Mouse (Mus musculus): Measurements from ENCODE around the gene Isoc2a. TPM values are rescaled to one million over a fixed set of nuclear protein-coding genes. Genes with fewer than 3 reads are reported as not detected.
A peak's percentile ranks its signal among the peaks of the same experiment; 100 is the strongest.

Isoc2a gene
- polyA plus RNA-seq, 1 experiment from 2014 or later: 0.77 TPM

DNA sequence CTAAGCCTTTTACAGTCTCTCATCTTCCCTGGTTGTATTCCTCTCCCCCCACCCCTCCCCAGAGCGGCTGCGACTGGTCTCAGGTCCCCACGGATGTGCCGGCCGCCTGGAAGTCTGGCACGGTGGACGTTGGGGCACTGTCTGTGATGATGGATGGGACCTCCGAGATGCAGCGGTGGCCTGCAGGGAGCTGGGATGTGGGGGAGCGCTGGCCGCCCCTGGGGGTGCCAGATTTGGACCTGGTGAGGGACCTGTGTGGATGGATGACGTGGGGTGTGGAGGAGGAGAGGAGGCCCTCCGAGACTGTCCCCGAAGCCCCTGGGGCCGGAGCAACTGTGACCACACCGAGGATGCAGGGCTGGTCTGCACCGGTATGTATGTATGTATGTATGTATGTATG lies 51.4 kb downstream of the Isoc2a start:
- Histone ChIP-seq H3K4me1 (replicated peaks) (peaks cover 31% of the 10 kb centered on the region), H3K9ac (no peak overlapping the region), H3K9me3 (no peaks in the 10 kb centered on the region), H3K36me3 (no peaks in the 10 kb centered on the region), H3K4me2 (no peak overlapping the region), H3K27me3 (no peaks in the 10 kb centered on the region), H3K27ac (replicated peaks) (no peak overlapping the region), H3K4me3 (no peak overlapping the region)
- 69% methylated on average over 17 of the region's 17 CpGs for WGBS
- ATAC-seq (ENCODE audit: low FRiP score, low read depth): no peak

GRCm38 (mm10) chr7:4933103-4933502 lies 56.1 kb downstream of the Isoc2a start:
- Histone ChIP-seq H3K4me1 (replicated peaks) (no peaks in the 10 kb centered on the region), H3K27me3 (no peaks in the 10 kb centered on the region), H3K4me2 (no peak overlapping the region), H3K4me3 (no peak overlapping the region), H3K36me3 (no peaks in the 10 kb centered on the region), H3K9me3 (no peaks in the 10 kb centered on the region), H3K9ac (no peak overlapping the region), H3K27ac (replicated peaks) (no peak overlapping the region)
- WGBS: 58% methylated on average over 12 of the region's 12 CpGs
- no peak for ATAC-seq (ENCODE audit: low FRiP score, low read depth)

DNA sequence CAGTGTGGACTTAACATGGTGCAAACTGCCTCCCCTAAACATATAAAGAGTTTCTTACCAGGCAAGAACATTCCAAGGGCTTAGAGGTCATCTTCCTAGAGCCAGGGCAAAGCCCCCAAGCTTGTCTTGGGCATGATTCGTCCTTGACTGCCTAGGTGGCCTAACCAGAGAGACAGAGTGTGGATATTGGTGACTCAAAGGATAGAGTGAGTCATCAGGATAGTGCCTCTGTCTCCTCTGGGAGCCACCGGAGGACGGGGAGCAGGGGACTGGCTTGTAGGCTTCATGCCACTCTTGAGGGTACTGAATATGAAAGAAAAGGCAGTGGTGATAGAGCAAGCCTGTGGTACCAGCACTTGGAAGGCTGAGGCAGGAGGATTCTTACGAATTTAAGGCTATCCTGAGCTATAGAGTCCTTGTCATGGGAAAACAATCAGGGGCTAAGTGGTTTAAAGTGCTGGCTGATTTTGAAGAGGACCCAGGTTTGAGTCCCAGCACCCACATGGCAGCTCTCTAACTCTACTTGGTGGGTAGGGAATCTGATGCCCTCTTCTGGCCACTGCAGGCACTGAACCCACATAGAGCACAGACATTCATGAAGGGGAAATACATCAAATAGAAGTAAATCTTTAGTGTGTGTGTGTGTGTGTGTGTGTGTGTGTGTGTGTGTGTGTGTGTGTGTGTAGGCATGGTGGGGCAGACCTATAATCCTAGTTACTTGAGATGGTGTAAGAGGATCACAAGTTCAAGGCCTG lies 57.4 kb downstream of the Isoc2a start:
- WGBS: 87% methylated on average over 4 of the region's 4 CpGs
- ATAC-seq (ENCODE audit: low FRiP score, low read depth): no peak
- H3K4me2 ChIP-seq: no peak overlapping the region
- no peaks in the 10 kb centered on the region for H3K9me3 ChIP-seq
- H3K36me3 ChIP-seq: no peaks in the 10 kb centered on the region
- H3K27me3 ChIP-seq: no peaks in the 10 kb centered on the region
- no peak overlapping the region for H3K9ac ChIP-seq
- no peak overlapping the region for H3K4me3 ChIP-seq
- H3K4me1 ChIP-seq (replicated peaks): no peaks in the 10 kb centered on the region
- no peak overlapping the region for H3K27ac ChIP-seq (replicated peaks)

DNA sequence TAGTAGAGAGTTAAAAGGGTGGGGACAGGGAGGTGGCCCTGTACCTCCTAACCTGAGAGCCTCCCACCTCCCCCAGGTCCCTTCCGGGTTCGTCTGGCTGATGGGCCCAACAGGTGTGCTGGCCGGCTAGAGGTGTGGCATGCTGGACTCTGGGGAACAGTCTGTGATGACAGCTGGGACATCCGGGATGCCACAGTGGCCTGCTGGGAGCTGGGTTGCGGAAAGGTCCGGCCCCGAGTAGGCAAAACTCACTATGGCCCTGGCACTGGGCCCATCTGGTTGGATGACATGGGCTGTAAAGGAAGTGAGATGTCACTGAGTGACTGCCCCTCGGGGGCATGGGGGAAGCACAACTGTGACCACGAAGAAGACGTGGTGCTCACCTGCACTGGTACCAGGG lies 59.9 kb downstream of the Isoc2a start:
- no peaks in the 10 kb centered on the region for H3K27me3 ChIP-seq
- H3K4me1 ChIP-seq (replicated peaks): no peaks in the 10 kb centered on the region
- 77% methylated on average over 10 of the region's 10 CpGs for WGBS
- no peak for ATAC-seq (ENCODE audit: low FRiP score, low read depth)
- H3K27ac ChIP-seq (replicated peaks): no peak overlapping the region
- H3K9me3 ChIP-seq: no peaks in the 10 kb centered on the region
- no peaks in the 10 kb centered on the region for H3K36me3 ChIP-seq
- no peak overlapping the region for H3K9ac ChIP-seq
- H3K4me3 ChIP-seq: no peak overlapping the region
- no peak overlapping the region for H3K4me2 ChIP-seq

DNA sequence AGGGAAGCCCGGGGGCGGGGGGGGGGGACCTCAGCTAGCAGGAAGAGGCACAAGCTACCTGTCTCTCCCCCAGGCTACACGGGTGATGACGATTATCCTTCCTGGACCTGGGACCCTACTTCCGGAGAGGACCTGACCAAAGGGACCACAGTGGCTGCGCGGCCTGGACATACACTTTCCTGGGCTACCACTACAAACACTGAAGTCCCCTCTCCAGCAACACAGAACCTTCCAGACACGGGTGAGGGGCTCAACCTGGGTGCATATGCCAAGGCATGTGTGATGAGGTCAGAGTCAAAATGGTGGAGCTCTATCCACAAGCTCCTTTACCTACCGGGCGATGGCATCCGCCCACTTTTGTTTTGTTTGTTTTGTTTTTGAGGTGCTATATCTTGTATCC lies 60.4 kb downstream of the Isoc2a start:
- no peak overlapping the region for H3K27ac ChIP-seq (replicated peaks)
- H3K36me3 ChIP-seq: no peaks in the 10 kb centered on the region
- no peak overlapping the region for H3K4me3 ChIP-seq
- ATAC-seq (ENCODE audit: low FRiP score, low read depth): no peak
- WGBS: 79% methylated on average over 11 of the region's 11 CpGs
- H3K27me3 ChIP-seq: no peaks in the 10 kb centered on the region
- no peaks in the 10 kb centered on the region for H3K4me1 ChIP-seq (replicated peaks)
- no peak overlapping the region for H3K4me2 ChIP-seq
- H3K9ac ChIP-seq: no peak overlapping the region
- no peaks in the 10 kb centered on the region for H3K9me3 ChIP-seq

GRCm38 (mm10) chr7:4938456-4938855 lies 61.5 kb downstream of the Isoc2a start:
- no peak overlapping the region for H3K27ac ChIP-seq (replicated peaks)
- H3K9me3 ChIP-seq: no peaks in the 10 kb centered on the region
- no peak for ATAC-seq (ENCODE audit: low FRiP score, low read depth)
- H3K36me3 ChIP-seq: no peaks in the 10 kb centered on the region
- 33% methylated on average over 2 of the region's 2 CpGs for WGBS
- H3K9ac ChIP-seq: no peak overlapping the region
- no peaks in the 10 kb centered on the region for H3K27me3 ChIP-seq
- no peaks in the 10 kb centered on the region for H3K4me1 ChIP-seq (replicated peaks)
- H3K4me2 ChIP-seq: no peak overlapping the region
- no peak overlapping the region for H3K4me3 ChIP-seq

DNA sequence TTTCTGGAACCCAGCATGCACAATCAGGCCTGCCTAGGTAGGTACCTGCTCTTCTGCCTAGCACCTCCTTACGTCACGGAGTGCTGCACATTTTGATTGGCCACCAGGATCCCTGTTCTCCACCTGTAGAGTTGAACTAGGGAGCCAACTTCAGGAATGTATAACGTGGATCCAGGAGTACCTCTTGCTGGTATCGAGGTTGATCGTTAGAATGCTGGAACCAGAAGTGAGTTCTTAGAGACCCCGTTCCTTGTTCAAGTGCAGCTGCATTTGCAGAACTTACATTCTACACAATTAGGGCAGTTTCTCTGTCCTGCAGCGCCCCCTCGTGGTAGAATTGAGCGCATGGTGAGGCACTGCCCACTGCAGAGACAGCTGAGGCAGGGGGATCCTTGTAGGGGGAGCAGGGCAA lies 63.1 kb downstream of the Isoc2a start:
- 17% methylated on average over 9 of the region's 9 CpGs for WGBS
- no peaks in the 10 kb centered on the region for H3K9me3 ChIP-seq
- peak; percentile 63; the same call in 1 of the 2 replicates for ATAC-seq (ENCODE audit: low FRiP score, low read depth)

GRCm38 (mm10) chr7:4942673-4943072 lies 65.7 kb downstream of the Isoc2a start:
- no peak for ATAC-seq (ENCODE audit: low FRiP score, low read depth)
- H3K9me3 ChIP-seq: no peaks in the 10 kb centered on the region
- no peak overlapping the region for H3K4me2 ChIP-seq
- H3K27ac ChIP-seq (replicated peaks): no peak overlapping the region
- H3K4me1 ChIP-seq (replicated peaks): no peaks in the 10 kb centered on the region
- no peak overlapping the region for H3K9ac ChIP-seq
- 46% methylated on average over 5 of the region's 5 CpGs for WGBS
- H3K36me3 ChIP-seq: no peaks in the 10 kb centered on the region
- no peaks in the 10 kb centered on the region for H3K27me3 ChIP-seq
- H3K4me3 ChIP-seq: no peak overlapping the region

More for the DNA sequence above, 63.1 kb downstream of the Isoc2a start:
- no peaks in the 10 kb centered on the region for H3K36me3 ChIP-seq
- H3K4me2 ChIP-seq: no peak overlapping the region
- H3K4me3 ChIP-seq: no peak overlapping the region
- H3K27ac ChIP-seq (replicated peaks): no peak overlapping the region
- no peaks in the 10 kb centered on the region for H3K4me1 ChIP-seq (replicated peaks)
- H3K27me3 ChIP-seq: no peaks in the 10 kb centered on the region
- H3K9ac ChIP-seq: no peak overlapping the region

DNA sequence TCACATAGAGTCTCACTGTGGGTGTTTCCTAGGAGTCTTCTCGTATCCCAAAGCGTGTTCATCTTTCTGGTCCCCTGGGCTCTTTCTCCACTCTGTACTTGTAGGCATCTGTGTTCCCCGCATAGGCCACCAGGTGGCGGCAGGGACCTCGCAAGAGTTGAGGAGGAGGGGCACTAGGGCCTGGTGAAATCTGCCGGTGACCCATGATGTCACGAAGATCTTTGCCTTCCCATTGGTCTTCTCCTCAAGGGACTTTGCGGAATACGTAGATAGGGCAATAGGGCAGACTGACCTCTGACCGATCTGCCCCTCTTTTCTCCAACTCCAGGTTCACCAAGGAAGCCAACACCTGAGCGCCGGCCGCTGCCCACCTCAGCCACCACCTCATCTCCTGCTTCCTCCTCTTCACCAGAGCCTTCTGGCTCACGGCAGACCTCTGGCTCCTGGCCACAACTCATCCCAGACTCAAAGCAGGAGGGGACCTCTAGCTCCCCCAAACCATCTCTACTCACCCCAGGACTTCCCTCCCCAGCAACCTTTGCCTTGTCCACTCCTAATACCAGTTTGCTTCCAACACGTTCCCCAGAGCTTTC lies 66.4 kb downstream of the Isoc2a start:
- H3K4me3 ChIP-seq: peak overlapping the region; percentile 30
- H3K36me3 ChIP-seq: no peaks in the 10 kb centered on the region
- no peaks in the 10 kb centered on the region for H3K9me3 ChIP-seq
- H3K9ac ChIP-seq: no peak overlapping the region
- H3K4me1 ChIP-seq (replicated peaks): no peaks in the 10 kb centered on the region
- peak; percentile 73 for ATAC-seq (ENCODE audit: low FRiP score, low read depth)
- peak overlapping the region; percentile 49 for H3K4me2 ChIP-seq
- H3K27me3 ChIP-seq: no peaks in the 10 kb centered on the region
- no peak overlapping the region for H3K27ac ChIP-seq (replicated peaks)
- 16% methylated on average over 15 of the region's 15 CpGs for WGBS

Other genes with a start within 250 kb of the Isoc2a start
- 2.3 and 2.5 TPM in 2 replicates for gene Tmem86b, start 245.7 kb upstream of the Isoc2a start, polyA plus RNA-seq (2015; fragmentation: Nextera tagmentation; extraction: Ambion mirVana)
- gene Ppp6r1, start 218.1 kb upstream of the Isoc2a start, polyA plus RNA-seq (2015; fragmentation: Nextera tagmentation; extraction: Ambion mirVana): 10.0 and 10.2 TPM in 2 replicates
- gene Hspbp1, start 192.1 kb upstream of the Isoc2a start, polyA plus RNA-seq (2015; fragmentation: Nextera tagmentation; extraction: Ambion mirVana): 168 and 171 TPM in 2 replicates
- gene Brsk1, start 186.5 kb upstream of the Isoc2a start, polyA plus RNA-seq (2015; fragmentation: Nextera tagmentation; extraction: Ambion mirVana): 7.1 and 8.7 TPM in 2 replicates
- 0.12 and 0.27 TPM in 2 replicates for gene Tmem150b, start 151.9 kb upstream of the Isoc2a start, polyA plus RNA-seq (2015; fragmentation: Nextera tagmentation; extraction: Ambion mirVana)
- 57.4 and 61.8 TPM in 2 replicates for gene Kmt5c, start 137.0 kb upstream of the Isoc2a start, polyA plus RNA-seq (2015; fragmentation: Nextera tagmentation; extraction: Ambion mirVana)
- 24.1 and 28.1 TPM in 2 replicates for gene Cox6b2, start 124.1 kb upstream of the Isoc2a start, polyA plus RNA-seq (2015; fragmentation: Nextera tagmentation; extraction: Ambion mirVana)
- not detected in 2 replicates for gene Fam71e2, start 105.9 kb upstream of the Isoc2a start, polyA plus RNA-seq (2015; fragmentation: Nextera tagmentation; extraction: Ambion mirVana)
- 0.87 and 1.1 TPM in 2 replicates for gene Il11, start 94.3 kb upstream of the Isoc2a start, polyA plus RNA-seq (2015; fragmentation: Nextera tagmentation; extraction: Ambion mirVana)
- not detected in 2 replicates for gene Tmem190, start 94.2 kb upstream of the Isoc2a start, polyA plus RNA-seq (2015; fragmentation: Nextera tagmentation; extraction: Ambion mirVana)
- gene Tmem238, start 87.5 kb upstream of the Isoc2a start, polyA plus RNA-seq (2015; fragmentation: Nextera tagmentation; extraction: Ambion mirVana): 5.9 and 6.3 TPM in 2 replicates
- 212 and 228 TPM in 2 replicates for gene Rpl28, start 84.3 kb upstream of the Isoc2a start, polyA plus RNA-seq (2015; fragmentation: Nextera tagmentation; extraction: Ambion mirVana)
- gene Ube2s, start 64.6 kb upstream of the Isoc2a start, polyA plus RNA-seq (2015; fragmentation: Nextera tagmentation; extraction: Ambion mirVana): 269 and 295 TPM in 2 replicates
- 10.8 and 12.8 TPM in 2 replicates for gene Shisa7, start 32.5 kb upstream of the Isoc2a start, polyA plus RNA-seq (2015; fragmentation: Nextera tagmentation; extraction: Ambion mirVana)
- gene Isoc2b, start 6.9 kb upstream of the Isoc2a start, polyA plus RNA-seq (2015; fragmentation: Nextera tagmentation; extraction: Ambion mirVana): 3.2 and 4.1 TPM in 2 replicates
- 0.45 and 0.47 TPM in 2 replicates for gene Gm36210, start 29.4 kb downstream of the Isoc2a start, polyA plus RNA-seq (2015; fragmentation: Nextera tagmentation; extraction: Ambion mirVana)
- 3.5 and 4.2 TPM in 2 replicates for gene Zfp628, start 38.1 kb downstream of the Isoc2a start, polyA plus RNA-seq (2015; fragmentation: Nextera tagmentation; extraction: Ambion mirVana)
- gene Nat14, start 44.9 kb downstream of the Isoc2a start, polyA plus RNA-seq (2015; fragmentation: Nextera tagmentation; extraction: Ambion mirVana): 35.3 and 35.8 TPM in 2 replicates
- 1.2 and 1.3 TPM in 2 replicates for gene Ssc5d, start 48.6 kb downstream of the Isoc2a start, polyA plus RNA-seq (2015; fragmentation: Nextera tagmentation; extraction: Ambion mirVana)
- gene Sbk2, start 87.3 kb downstream of the Isoc2a start, polyA plus RNA-seq (2015; fragmentation: Nextera tagmentation; extraction: Ambion mirVana): 0.12 and 0.18 TPM in 2 replicates
- gene Sbk3, start 94.0 kb downstream of the Isoc2a start, polyA plus RNA-seq (2015; fragmentation: Nextera tagmentation; extraction: Ambion mirVana): 0.49 and 0.62 TPM in 2 replicates
- gene Zfp579, start 119.0 kb downstream of the Isoc2a start, polyA plus RNA-seq (2015; fragmentation: Nextera tagmentation; extraction: Ambion mirVana): 60.3 and 66.8 TPM in 2 replicates
- 8.1 and 9.2 TPM in 2 replicates for gene Zfp524, start 137.3 kb downstream of the Isoc2a start, polyA plus RNA-seq (2015; fragmentation: Nextera tagmentation; extraction: Ambion mirVana)
- 41.9 and 44.6 TPM in 2 replicates for gene Fiz1, start 137.5 kb downstream of the Isoc2a start, polyA plus RNA-seq (2015; fragmentation: Nextera tagmentation; extraction: Ambion mirVana)
- gene Gm44973, start 138.3 kb downstream of the Isoc2a start, polyA plus RNA-seq (2015; fragmentation: Nextera tagmentation; extraction: Ambion mirVana): 1.2 TPM in 1 of 2 replicates, not detected in the other
- gene Zfp865, start 143.2 kb downstream of the Isoc2a start, polyA plus RNA-seq (2015; fragmentation: Nextera tagmentation; extraction: Ambion mirVana): 6.0 and 7.5 TPM in 2 replicates
- gene Ccdc106, start 143.4 kb downstream of the Isoc2a start, polyA plus RNA-seq (2015; fragmentation: Nextera tagmentation; extraction: Ambion mirVana): 58.8 and 65.2 TPM in 2 replicates
- not detected in 2 replicates for gene 4632433K11Rik, start 157.0 kb downstream of the Isoc2a start, polyA plus RNA-seq (2015; fragmentation: Nextera tagmentation; extraction: Ambion mirVana)
- 7.8 and 9.3 TPM in 2 replicates for gene Zfp784, start 161.3 kb downstream of the Isoc2a start, polyA plus RNA-seq (2015; fragmentation: Nextera tagmentation; extraction: Ambion mirVana)
- gene Zfp580, start 174.4 kb downstream of the Isoc2a start, polyA plus RNA-seq (2015; fragmentation: Nextera tagmentation; extraction: Ambion mirVana): 90.6 and 113 TPM in 2 replicates
- gene U2af2, start 185.0 kb downstream of the Isoc2a start, polyA plus RNA-seq (2015; fragmentation: Nextera tagmentation; extraction: Ambion mirVana): 99.8 and 101 TPM in 2 replicates
- 105 and 118 TPM in 2 replicates for gene Epn1, start 203.1 kb downstream of the Isoc2a start, polyA plus RNA-seq (2015; fragmentation: Nextera tagmentation; extraction: Ambion mirVana)
- not detected in 2 replicates for gene Rfpl4, start 239.8 kb downstream of the Isoc2a start, polyA plus RNA-seq (2015; fragmentation: Nextera tagmentation; extraction: Ambion mirVana)
- 0.31 and 1.0 TPM in 2 replicates for gene Rasl2-9, start 248.8 kb downstream of the Isoc2a start, polyA plus RNA-seq (2015; fragmentation: Nextera tagmentation; extraction: Ambion mirVana)